Comparison of ENCODE assay signal across 9 mouse cellular contexts in genomic region chr19:32102976-32103300, GRCm38 (mm10). TPM values are rescaled to one million over a fixed set of nuclear protein-coding genes. Genes with fewer than 3 reads are reported as not detected.
DNase-seq lines count a peak whose midpoint lies in the region; ATAC-seq lines count a peak whose summit lies in the region.
"Had no signal": no experiment of that assay in that cellular context is flagged by ENCODE, and none has a peak within 500 bp of the region (broad histone marks: within the 10 kb centered on the region; RNA-seq: fewer than 3 reads in every experiment).

No protein-coding gene starts in this region.

- peak overlapping the region; percentile 35 for H3K4me3 ChIP-seq in heart, embryonic 16.5 days (ENCODE audit: low read length)
- peak overlapping the region; percentile 23 for H3K4me3 ChIP-seq in hindbrain, embryonic 11.5 days (ENCODE audit: low read depth, low read length)
- peak overlapping the region; percentile 28 for H3K4me3 ChIP-seq in midbrain, embryonic 11.5 days (ENCODE audit: low read depth, low read length)
- H3K4me3 ChIP-seq: myocyte had no signal

- 11% methylated on average over 9 of the region's 9 CpGs for WGBS in heart, embryonic 16.5 days
- WGBS in hindbrain, embryonic 11.5 days: 3% methylated on average over 9 of the region's 9 CpGs
- whole genome bisulfite sequencing in midbrain, embryonic 11.5 days: 8% methylated on average over 9 of the region's 9 CpGs

- H3K27ac ChIP-seq in heart, embryonic 16.5 days (ENCODE audit: low read length): no peak overlapping the region
- H3K27ac ChIP-seq in hindbrain, embryonic 11.5 days (ENCODE audit: low read depth, low read length): no peak overlapping the region
- no peak overlapping the region for H3K27ac ChIP-seq in midbrain, embryonic 11.5 days (ENCODE audit: low read depth, low read length)

- H3K9ac ChIP-seq in heart, embryonic 16.5 days (ENCODE audit: low read length): no peak overlapping the region
- H3K9ac ChIP-seq in hindbrain, embryonic 11.5 days (ENCODE audit: low read depth, low read length): peak overlapping the region; percentile 53
- H3K9ac ChIP-seq in midbrain, embryonic 11.5 days (ENCODE audit: low read length): peak overlapping the region; percentile 13; the same call in 1 of the 2 replicates

- peaks cover 22% of the 10 kb centered on the region for H3K4me1 ChIP-seq in heart, embryonic 16.5 days (ENCODE audit: control insufficient read depth, insufficient read depth, low read length)
- H3K4me1 ChIP-seq in hindbrain, embryonic 11.5 days (replicated peaks; ENCODE audit: control insufficient read depth, insufficient read depth, low read length): no peaks in the 10 kb centered on the region
- H3K4me1 ChIP-seq in midbrain, embryonic 11.5 days (ENCODE audit: control insufficient read depth, insufficient read depth, low read length): 0 out of 2 replicates have a peak, but pooled peaks cover 2% of the 10 kb centered on the region

- DNase-seq in heart, adult 18-20 months: no peak
- DNase-seq in embryo, embryonic 10 days (ENCODE audit: low spot score): peak; percentile 29
- DNase-seq in hindbrain, embryonic 11.5 days (ENCODE audit: low spot score): peak; percentile 57
- DNase-seq in midbrain, embryonic 11.5 days (ENCODE audit: low spot score, missing footprints): peak; percentile 91
- DNase-seq in gastrocnemius, postnatal 10 days: no peak
- DNase-seq in T-cell, adult 2 months (ENCODE audit: low spot score): no peak

- ATAC-seq in heart, embryonic 16.5 days (replicated peaks; ENCODE audit: extremely low read depth, insufficient read depth, low FRiP score): no peak
- ATAC-seq in hindbrain, embryonic 11.5 days (ENCODE audit: low FRiP score): peak; percentile 53
- ATAC-seq in midbrain, embryonic 11.5 days (ENCODE audit: low FRiP score): peak; percentile 45; the same call in 1 of the 2 replicates
- ATAC-seq in activated CD4-positive, CD25-positive, alpha-beta regulatory T cell, adult 4 months: no peak

- H3K4me2 ChIP-seq in heart, embryonic 16.5 days (ENCODE audit: low read depth, low read length): peak overlapping the region; percentile 57
- peak overlapping the region; percentile 40 for H3K4me2 ChIP-seq in hindbrain, embryonic 11.5 days (replicated peaks; ENCODE audit: low read depth, low read length)
- peak overlapping the region; percentile 35 for H3K4me2 ChIP-seq in midbrain, embryonic 11.5 days

- no peaks in the 10 kb centered on the region for H3K27me3 ChIP-seq in heart, embryonic 16.5 days (ENCODE audit: control insufficient read depth, insufficient read depth, low read length)
- no peaks in the 10 kb centered on the region for H3K27me3 ChIP-seq in hindbrain, embryonic 11.5 days (ENCODE audit: control insufficient read depth, insufficient read depth, low read length)
- H3K27me3 ChIP-seq in midbrain, embryonic 11.5 days (ENCODE audit: control insufficient read depth, insufficient read depth, low read length): no peaks in the 10 kb centered on the region

- no peaks in the 10 kb centered on the region for H3K36me3 ChIP-seq in heart, embryonic 16.5 days (ENCODE audit: control insufficient read depth, insufficient read depth)
- H3K36me3 ChIP-seq in hindbrain, embryonic 11.5 days (ENCODE audit: control insufficient read depth, insufficient read depth, low read length): no peaks in the 10 kb centered on the region
- H3K36me3 ChIP-seq in midbrain, embryonic 11.5 days (ENCODE audit: control insufficient read depth, insufficient read depth, low read length): no peaks in the 10 kb centered on the region

- no peaks in the 10 kb centered on the region for H3K9me3 ChIP-seq in heart, embryonic 16.5 days (replicated peaks; ENCODE audit: control insufficient read depth, low read length)
- no peaks in the 10 kb centered on the region for H3K9me3 ChIP-seq in hindbrain, embryonic 11.5 days (ENCODE audit: control insufficient read depth, low read length)
- H3K9me3 ChIP-seq in midbrain, embryonic 11.5 days (ENCODE audit: control insufficient read depth, low read length): no peaks in the 10 kb centered on the region

RNA-seq across cellular contexts. Expression of gene Asah2, which starts 5.1 kb away (rescaled TPM):
- 2.4 and 2.6 TPM in 2 replicates for polyA plus RNA-seq in heart, embryonic 16.5 days (2015; fragmentation: Nextera tagmentation; extraction: Ambion mirVana)
- 10 to 100 TPM; 14.8 to 15.2 TPM for total RNA-seq in heart, adult 18-20 months (2021)
- 0.57 and 0.59 TPM in 2 replicates for polyA plus RNA-seq in hindbrain, embryonic 11.5 days (2014; fragmentation: Nextera tagmentation; extraction: Ambion mirVana)
- 0.33 and 0.53 TPM in 2 replicates for polyA plus RNA-seq in midbrain, embryonic 11.5 days (2014; fragmentation: Nextera tagmentation; extraction: Ambion mirVana)
- polyA plus RNA-seq in activated CD4-positive, CD25-positive, alpha-beta regulatory T cell, adult 4 months (2017; shearing (Covaris generic)): 1 to 10 TPM; 1.2 to 1.8 TPM
- total RNA-seq in gastrocnemius, postnatal 10 days (2021): 10 to 100 TPM in 1 of 2 experiments, 1 to 10 TPM in 1; 9.6 to 11.4 TPM

Comparison
In these comparisons a context has a peak if more than half of its experiments do, and no peak if none do; other contexts are left out.
1. ATAC-seq: peak in hindbrain, embryonic 11.5 days (single experiment) and midbrain, embryonic 11.5 days (single experiment); none in heart, embryonic 16.5 days (single experiment) and activated CD4-positive, CD25-positive, alpha-beta regulatory T cell, adult 4 months (single experiment).
2. DNase-seq: peak in embryo, embryonic 10 days (single experiment), hindbrain, embryonic 11.5 days (single experiment) and midbrain, embryonic 11.5 days (single experiment); none in heart, adult 18-20 months (0 of 2), gastrocnemius, postnatal 10 days (single experiment) and T-cell, adult 2 months (single experiment).
3. Peak in every context shown above with its lines, with median percentiles within 50 percentile points of each other: H3K4me2 ChIP-seq and H3K4me3 ChIP-seq.